Mouse (Mus musculus): ENCODE data around the gene Pkn3. TPM values are rescaled to one million over a fixed set of nuclear protein-coding genes. Genes with fewer than 3 reads are reported as not detected.

The Pkn3 gene
- polyA plus RNA-seq, 1 experiment = 1.3 TPM

- H3K4me3 ChIP-seq (ENCODE audit: insufficient read depth, low read depth, low read length) = no peak overlapping the region
Observed at GRCm38 (mm10) chr2:30056736-30057135, 20.7 kb upstream of the Pkn3 start.

DNA sequence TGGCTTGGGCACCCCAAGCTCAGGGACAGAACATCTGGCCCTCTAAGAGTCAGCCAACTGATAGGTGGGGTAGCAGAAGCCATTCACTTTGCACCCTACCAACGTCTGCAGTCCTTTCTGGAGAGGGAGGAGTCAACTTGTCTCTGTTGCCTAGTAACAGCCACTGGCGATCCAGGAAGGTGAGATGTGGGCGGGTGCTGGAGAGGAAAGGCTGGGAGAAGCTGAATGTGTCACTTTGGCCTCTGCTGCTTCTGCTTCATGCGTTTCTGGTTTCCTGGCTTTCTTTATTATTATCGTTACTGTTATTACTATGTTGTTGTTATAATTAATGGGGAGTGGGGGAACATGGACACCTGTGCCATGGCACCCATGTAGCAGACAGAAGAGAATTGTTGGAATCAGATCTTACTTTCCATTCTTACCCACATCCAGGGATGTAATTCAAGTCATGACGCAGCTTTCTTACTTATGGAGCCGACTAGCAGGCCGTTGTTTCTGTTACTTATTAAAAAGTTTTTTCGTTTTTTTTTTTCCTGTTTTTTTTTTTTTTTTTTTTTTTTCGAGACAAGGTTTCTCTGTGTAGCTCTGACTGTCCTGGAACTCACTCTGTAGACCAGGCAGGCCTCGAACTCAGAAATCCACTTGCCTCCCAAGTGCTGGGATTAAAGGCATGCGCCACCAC, 20.1 kb upstream of the Pkn3 start, which contains the start of gene Set:
Set (plus strand) TSS at position 156 of the 682 bp plus-strand sequence.
- no peak within 1 kb of the TSS for H3K27ac ChIP-seq (replicated peaks; ENCODE audit: low read depth, low read length)
- no peak within 1 kb of the TSS for H3K4me3 ChIP-seq (ENCODE audit: insufficient read depth, low read depth, low read length)
- no peaks in the 10 kb centered on the region for H3K4me1 ChIP-seq (ENCODE audit: control insufficient read depth, insufficient read depth, insufficient read length, low read length)

More at GRCm38 (mm10) chr2:30056736-30057135, 20.7 kb upstream of the Pkn3 start:
- Histone ChIP-seq H3K27ac (replicated peaks; ENCODE audit: low read depth, low read length) (no peak overlapping the region), H3K4me1 (ENCODE audit: control insufficient read depth, insufficient read depth, insufficient read length, low read length) (no peaks in the 10 kb centered on the region)

- Histone ChIP-seq H3K4me3 (ENCODE audit: insufficient read depth, low read depth, low read length) (no peak overlapping the region), H3K27ac (replicated peaks; ENCODE audit: low read depth, low read length) (no peak overlapping the region), H3K4me1 (ENCODE audit: control insufficient read depth, insufficient read depth, insufficient read length, low read length) (peaks cover 2% of the 10 kb centered on the region; the same call in 1 of the 2 replicates)
Observed at GRCm38 (mm10) chr2:30058418-30058817, 19.1 kb upstream of the Pkn3 start.

DNA sequence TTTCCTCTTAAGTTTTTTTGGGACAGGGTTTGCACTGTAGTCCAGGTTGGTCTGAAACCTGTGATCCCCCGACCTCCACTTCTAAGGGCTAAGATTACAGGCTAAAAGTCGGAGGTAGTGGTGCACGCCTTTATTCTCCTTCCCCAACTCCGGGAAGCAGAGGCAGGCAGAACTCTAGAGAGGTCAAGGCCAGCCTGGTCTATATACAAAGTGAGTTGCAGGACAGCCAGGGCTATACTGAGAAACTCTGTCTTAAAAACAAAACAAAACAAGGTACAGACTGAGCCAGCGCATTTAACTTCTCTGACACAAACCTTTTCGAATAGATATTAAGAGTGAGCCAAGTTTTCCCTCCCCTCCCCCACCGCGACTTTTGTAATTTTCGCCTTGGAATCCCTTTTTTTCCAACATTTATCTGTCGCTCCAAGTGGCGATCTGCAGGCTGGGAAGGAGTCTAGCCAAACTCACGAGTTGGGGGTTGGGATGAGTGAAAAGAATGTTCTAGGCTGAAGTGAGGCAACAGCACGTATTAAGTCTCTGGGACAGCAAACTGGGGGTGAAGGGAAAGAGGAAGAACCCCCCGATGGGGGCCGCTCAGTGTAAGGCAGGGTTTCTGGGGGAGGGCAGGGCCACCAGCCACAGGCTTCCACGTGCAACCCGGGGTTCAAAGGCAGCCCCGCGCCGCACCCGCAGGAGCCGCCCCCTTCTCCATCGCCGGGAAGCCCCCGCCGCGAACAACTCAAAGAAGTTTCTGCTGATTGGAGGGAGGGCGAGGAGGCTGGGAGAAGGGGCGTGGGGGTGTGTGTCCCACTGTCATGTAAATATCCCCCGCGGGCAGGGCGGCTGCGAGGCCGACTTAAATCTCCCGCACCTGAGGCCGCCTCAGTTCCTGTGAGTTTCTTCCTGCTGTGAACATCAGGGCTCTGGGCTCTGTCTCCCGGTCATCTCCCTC, 16.0 kb upstream of the Pkn3 start:
- Histone ChIP-seq H3K27ac (replicated peaks; ENCODE audit: low read depth, low read length) (peak overlapping the region; percentile 81), H3K4me3 (ENCODE audit: insufficient read depth, low read depth, low read length) (peak overlapping the region; percentile 67), H3K4me1 (ENCODE audit: control insufficient read depth, insufficient read depth, insufficient read length, low read length) (peaks cover 5% of the 10 kb centered on the region; the same call in 1 of the 2 replicates)

GRCm38 (mm10) chr2:30062249-30063093, 15.0 kb upstream of the Pkn3 start:
- Histone ChIP-seq H3K4me1 (ENCODE audit: control insufficient read depth, insufficient read depth, insufficient read length, low read length) (peaks cover 5% of the 10 kb centered on the region; the same call in 1 of the 2 replicates), H3K27ac (replicated peaks; ENCODE audit: low read depth, low read length) (peak overlapping the region; percentile 81), H3K4me3 (ENCODE audit: insufficient read depth, low read depth, low read length) (peak overlapping the region; percentile 67)

- Histone ChIP-seq H3K4me1 (ENCODE audit: control insufficient read depth, insufficient read depth, insufficient read length, low read length) (peaks cover 5% of the 10 kb centered on the region; the same call in 1 of the 2 replicates), H3K27ac (replicated peaks; ENCODE audit: low read depth, low read length) (peak overlapping the region; percentile 81), H3K4me3 (ENCODE audit: insufficient read depth, low read depth, low read length) (peak overlapping the region; percentile 67)
Observed at GRCm38 (mm10) chr2:30063235-30063634, 14.2 kb upstream of the Pkn3 start.

DNA sequence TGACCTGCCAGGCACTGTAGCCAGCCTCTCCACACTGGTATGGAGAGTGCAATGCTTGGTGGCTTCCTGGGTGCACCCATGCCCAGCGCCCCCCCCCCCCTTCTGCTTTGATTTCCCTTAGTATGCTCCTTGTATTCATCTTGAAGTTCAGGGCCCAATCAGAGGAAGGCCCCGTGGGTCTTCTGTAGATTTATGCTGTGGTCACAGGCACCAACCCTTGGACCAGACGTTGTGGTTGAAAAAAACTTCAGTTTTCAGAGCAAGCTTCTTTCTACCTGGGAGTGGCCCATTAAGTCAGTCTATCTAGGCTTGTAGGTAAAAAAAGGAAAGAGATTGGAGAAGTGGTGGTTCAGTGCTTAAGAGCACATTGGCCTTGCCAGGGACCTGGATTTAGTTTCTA, 13.7 kb upstream of the Pkn3 start:
- Histone ChIP-seq H3K27ac (replicated peaks; ENCODE audit: low read depth, low read length) (peak overlapping the region; percentile 81; the same call in 1 of the 2 replicates), H3K4me1 (ENCODE audit: control insufficient read depth, insufficient read depth, insufficient read length, low read length) (peaks cover 5% of the 10 kb centered on the region; the same call in 1 of the 2 replicates), H3K4me3 (ENCODE audit: insufficient read depth, low read depth, low read length) (peak overlapping the region; percentile 67)

- Histone ChIP-seq H3K27ac (replicated peaks; ENCODE audit: low read depth, low read length) (no peak overlapping the region), H3K4me1 (ENCODE audit: control insufficient read depth, insufficient read depth, insufficient read length, low read length) (peaks cover 5% of the 10 kb centered on the region; the same call in 1 of the 2 replicates), H3K4me3 (ENCODE audit: insufficient read depth, low read depth, low read length) (no peak overlapping the region)
Observed at GRCm38 (mm10) chr2:30064298-30064697, 13.2 kb upstream of the Pkn3 start.

GRCm38 (mm10) chr2:30066046-30066901, 11.2 kb upstream of the Pkn3 start:
- Histone ChIP-seq H3K4me3 (ENCODE audit: insufficient read depth, low read depth, low read length) (peak overlapping the region; percentile 100), H3K4me1 (ENCODE audit: control insufficient read depth, insufficient read depth, insufficient read length, low read length) (peaks cover 5% of the 10 kb centered on the region; the same call in 1 of the 2 replicates), H3K27ac (replicated peaks; ENCODE audit: low read depth, low read length) (peak overlapping the region; percentile 87)

GRCm38 (mm10) chr2:30067031-30067888, 10.2 kb upstream of the Pkn3 start:
- peak overlapping the region; percentile 100 for H3K4me3 ChIP-seq (ENCODE audit: insufficient read depth, low read depth, low read length)
- no peak overlapping the region for H3K27ac ChIP-seq (replicated peaks; ENCODE audit: low read depth, low read length)
- H3K4me1 ChIP-seq (ENCODE audit: control insufficient read depth, insufficient read depth, insufficient read length, low read length) = peaks cover 5% of the 10 kb centered on the region; the same call in 1 of the 2 replicates

DNA sequence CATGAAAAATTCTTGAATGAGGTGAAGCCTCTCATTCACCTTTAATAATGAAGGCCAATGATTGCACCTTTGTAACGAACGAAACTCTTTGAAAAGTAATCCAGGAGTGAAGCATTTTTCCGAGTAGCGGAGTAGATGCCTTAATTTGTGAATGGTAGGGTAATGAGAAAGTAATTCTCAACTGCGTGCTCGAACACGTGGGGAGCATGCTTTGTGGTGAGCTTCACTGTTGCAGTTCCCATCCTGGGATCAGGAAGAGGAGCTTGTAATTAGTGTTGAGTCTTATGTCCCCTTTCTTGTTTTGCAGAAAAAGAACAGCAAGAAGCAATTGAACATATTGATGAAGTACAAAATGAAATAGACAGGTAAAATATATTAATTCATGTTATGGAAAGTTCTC, 9.5 kb upstream of the Pkn3 start:
- peaks cover 5% of the 10 kb centered on the region; the same call in 1 of the 2 replicates for H3K4me1 ChIP-seq (ENCODE audit: control insufficient read depth, insufficient read depth, insufficient read length, low read length)
- H3K4me3 ChIP-seq (ENCODE audit: insufficient read depth, low read depth, low read length) = no peak overlapping the region
- no peak overlapping the region for H3K27ac ChIP-seq (replicated peaks; ENCODE audit: low read depth, low read length)

GRCm38 (mm10) chr2:30072875-30073274, 4.6 kb upstream of the Pkn3 start:
- H3K4me3 ChIP-seq (ENCODE audit: insufficient read depth, low read depth, low read length) = no peak overlapping the region
- H3K4me1 ChIP-seq (ENCODE audit: control insufficient read depth, insufficient read depth, insufficient read length, low read length) = no peaks in the 10 kb centered on the region
- H3K27ac ChIP-seq (replicated peaks; ENCODE audit: low read depth, low read length) = no peak overlapping the region

DNA sequence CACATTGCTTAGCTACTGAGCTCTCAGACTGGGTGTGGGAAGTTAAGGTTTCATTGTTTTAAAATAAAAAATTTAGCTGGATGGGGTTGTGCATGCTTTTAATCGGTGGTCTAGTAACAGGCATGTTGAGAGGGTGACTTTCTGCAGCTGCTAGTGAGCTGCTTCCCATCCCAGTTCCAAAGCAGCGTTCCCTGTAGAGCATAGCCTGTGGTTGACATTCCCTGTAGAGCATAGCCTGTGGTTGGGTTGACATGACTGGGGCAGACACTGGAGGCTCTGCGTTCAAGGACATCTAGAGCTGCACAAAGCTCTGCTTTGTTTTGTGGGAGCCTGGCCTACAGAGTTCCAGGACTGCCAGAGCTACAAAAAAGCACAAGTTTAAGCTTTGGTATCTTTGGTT, 4.2 kb upstream of the Pkn3 start:
- H3K4me1 ChIP-seq (ENCODE audit: control insufficient read depth, insufficient read depth, insufficient read length, low read length) = no peaks in the 10 kb centered on the region
- no peak overlapping the region for H3K4me3 ChIP-seq (ENCODE audit: insufficient read depth, low read depth, low read length)

More for the DNA sequence above, 4.2 kb upstream of the Pkn3 start:
- H3K27ac ChIP-seq (replicated peaks; ENCODE audit: low read depth, low read length) = no peak overlapping the region

All from brown adipose tissue, adult 24 weeks (tissue).